Mouse (Mus musculus) bone marrow macrophage, adult 2 months (primary cell): ENCODE measurements around the gene Casp7.

Experiments used
- CTCF ChIP-seq: IDR thresholded peaks from 2 replicates; pipeline ENCODE4 v1.5.1; 2012; ENCODE audit warnings: low read depth, mild to moderate bottlenecking, low read length, moderate library complexity
- POLR2A ChIP-seq: IDR thresholded peaks from 2 replicates; pipeline ENCODE4 v1.6.1; 2012; ENCODE audit warnings: mild to moderate bottlenecking, low read depth, low read length, borderline replicate concordance

DNA sequence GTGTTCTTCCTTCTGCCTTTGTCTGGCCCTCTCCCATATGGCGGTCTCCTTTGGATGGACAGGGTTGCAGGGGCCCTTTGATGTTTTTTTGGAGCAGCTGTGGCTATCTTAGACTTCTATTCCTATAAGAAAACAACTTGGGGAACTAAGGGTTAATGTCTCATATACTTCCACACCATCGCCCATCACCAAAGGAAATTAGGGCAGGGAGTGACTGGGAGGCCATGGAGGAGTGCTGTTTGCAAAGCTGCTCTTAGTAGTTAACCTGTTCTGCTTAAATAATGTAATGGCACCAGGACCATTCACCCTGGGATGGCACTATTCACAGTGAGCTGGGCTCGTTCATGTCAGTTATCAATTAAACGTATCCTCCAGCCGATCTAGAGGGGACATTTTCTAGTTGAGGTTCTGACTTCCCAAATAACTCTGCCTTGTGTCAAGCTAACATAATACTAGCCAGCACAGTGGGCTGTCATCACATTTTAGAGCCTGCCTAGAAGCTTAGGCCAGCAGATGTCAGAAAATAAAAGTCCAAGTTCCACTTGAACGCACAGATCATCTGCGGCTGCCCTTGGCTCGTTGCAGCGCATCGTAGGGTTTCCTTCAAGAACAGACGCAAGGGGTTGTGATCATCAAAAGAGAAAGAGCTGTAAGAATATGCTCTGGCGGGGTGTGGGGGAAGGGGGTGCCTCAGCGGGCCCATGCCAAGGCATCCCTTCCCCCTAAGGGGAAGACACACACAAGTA, 87.9 kb downstream of the Casp7 start:
- no peak for TF ChIP-seq CTCF
- TF ChIP-seq POLR2A, result no peak
